Mouse (Mus musculus) inflammation-experienced regulatory T-cells, adult 6 months (primary cell): Measurements from ENCODE around the gene Gm29049. TPM values are rescaled to one million over a fixed set of nuclear protein-coding genes. Genes with fewer than 3 reads are reported as not detected.
"Not testable (repeated sequence)": the region's sequence is repeated elsewhere in the genome, so short reads cannot be mapped to it uniquely, and the experiment has no call there.

Experiments
- ATAC-seq: one replicate; pipeline ENCODE4 v1.8.0; 2017
- polyA plus RNA-seq, 3 experiments: library from polyadenylated mRNA; unstranded; fragments of 100-300 nt; shearing (Covaris generic); gene quantifications; one replicate each; pipeline ENCODE4 v1.2.1; 2017

Gm29049 gene
- not detected for polyA plus RNA-seq

- ATAC-seq, result not testable (repeated sequence)
Measured at GRCm38 (mm10) chrY:7997068-7997467, at the start of gene Gm29049. Gene Gm29049 (minus strand): TSS chrY:7997168.

Other genes with a start within 250 kb of the Gm29049 start
- gene Gm20825, start 74.3 kb upstream of the Gm29049 start, polyA plus RNA-seq, result not detected